Mouse (Mus musculus): ENCODE results near the gene Agl.

- TF ChIP-seq CTCF (IDR thresholded peaks at IDR 0.05; ENCODE audit: low read depth, low read length): no peak
- no peak for TF ChIP-seq POLR2A (IDR thresholded peaks at IDR 0.05; ENCODE audit: extremely low read depth, insufficient read depth, low read length)
Measured at GRCm38 (mm10) chr3:116712436-116712881, 95.5 kb downstream of the Agl start, which contains the start of gene Slc35a3.

All from liver, adult 2 months (tissue).